Mouse (Mus musculus) embryonic facial prominence, embryonic 14.5 days (tissue): ENCODE data around the gene Dram2. TPM values are rescaled to one million over a fixed set of nuclear protein-coding genes. Genes with fewer than 3 reads are reported as not detected.

Experiments
- ATAC-seq: fragments of 200-750 bp; cut with Nextera tagmentation; 2 replicates; pipeline ENCODE4 v1.8.0; 2017; ENCODE audit warnings: low read depth, moderate number of reproducible peaks, moderate TSS enrichment
- DNase-seq: peaks from one replicate; pipeline ENCODE4 v3.0.0-alpha.2; 2015; ENCODE audit warnings: low spot score
- H3K27ac ChIP-seq: fragments of 300-500 bp; sonication (generic); replicated peaks from 2 replicates; pipeline ENCODE4 v1.5.1; 2014; ENCODE audit warnings: low read depth, mild to moderate bottlenecking, low read length, moderate library complexity
- H3K27me3 ChIP-seq: fragments of 300-500 bp; sonication (generic); replicated peaks from 2 replicates; pipeline ENCODE4 v1.6.1; 2014; ENCODE audit warnings: low read length; ENCODE audit not compliant: control insufficient read depth, insufficient read depth
- H3K36me3 ChIP-seq: fragments of 300-500 bp; sonication (generic); 2 replicates; pipeline ENCODE4 v1.6.1; 2014; ENCODE audit warnings: low read length, mixed read lengths; ENCODE audit not compliant: control insufficient read depth, insufficient read depth
- H3K4me1 ChIP-seq: fragments of 300-500 bp; sonication (generic); 2 replicates; pipeline ENCODE4 v1.6.1; 2014; ENCODE audit warnings: antibody characterized with exemption, low read length; ENCODE audit not compliant: control insufficient read depth, insufficient read depth
- H3K4me2 ChIP-seq: fragments of 300-500 bp; sonication (generic); 2 replicates; pipeline ENCODE4 v1.6.1; 2014; ENCODE audit warnings: low read depth, mild to moderate bottlenecking, low read length, moderate library complexity, mixed read lengths
- H3K4me3 ChIP-seq: fragments of 300-500 bp; sonication (generic); 2 replicates; pipeline ENCODE4 v1.5.1; 2014; ENCODE audit warnings: low read depth, mild to moderate bottlenecking, low read length
- H3K9ac ChIP-seq: fragments of 300-500 bp; sonication (generic); 2 replicates; pipeline ENCODE4 v1.6.1; 2014; ENCODE audit warnings: low read depth, mild to moderate bottlenecking, low read length, moderate library complexity, mixed read lengths
- H3K9me3 ChIP-seq: fragments of 300-500 bp; sonication (generic); 2 replicates; pipeline ENCODE4 v1.6.1; 2016; ENCODE audit warnings: low read length; ENCODE audit not compliant: control insufficient read depth
- WGBS: fragments of 180-500 bp; shearing (Covaris S2); extraction: QIAGEN DNeasy Blood & Tissue Kit; methylation state at CpG from one replicate; pipeline ENCODE4 v1.1.7; 2014; 5-methylcytosine and 5-hydroxymethylcytosine counted together
- polyA plus RNA-seq: library from polyadenylated mRNA; unstranded; fragments of >200 nt; fragmentation: Nextera tagmentation; extraction: Ambion mirVana; gene quantifications from 2 replicates; pipeline ENCODE4 v1.2.1, GENCODE M21; 2014

Dram2 gene
- 67.1 and 69.9 TPM in 2 replicates for polyA plus RNA-seq

GRCm38 (mm10) chr3:106547171-106547923 lies at the start of gene Dram2, which contains the start of gene Cept1:
Gene Dram2 (plus strand): TSS chr3:106547798.
Gene Cept1 (minus strand): TSS chr3:106547802.
- Histone ChIP-seq H3K4me3 (peak within 1 kb of the TSS; percentile 90), H3K9ac (peak within 1 kb of the TSS; percentile 93), H3K4me1 (peaks cover 12% of the 10 kb centered on the region), H3K4me2 (peak within 1 kb of the TSS; percentile 71), H3K36me3 (peaks cover 4% of the 10 kb centered on the region; the same call in 1 of the 2 replicates), H3K27me3 (no peaks in the 10 kb centered on the region), H3K27ac (peak within 1 kb of the TSS; percentile 99), H3K9me3 (no peaks in the 10 kb centered on the region)
- ATAC-seq (peak; percentile 97), DNase-seq (peak; percentile 99)
- WGBS, result under 1% methylated on average over 33 of the region's 63 CpGs

GRCm38 (mm10) chr3:106500510-106500909 lies 47.1 kb upstream of the Dram2 start:
- Histone ChIP-seq H3K9me3 (no peaks in the 10 kb centered on the region), H3K27ac (no peak overlapping the region), H3K9ac (no peak overlapping the region), H3K4me3 (no peak overlapping the region), H3K36me3 (peaks cover 44% of the 10 kb centered on the region), H3K4me1 (no peaks in the 10 kb centered on the region), H3K4me2 (no peak overlapping the region), H3K27me3 (no peaks in the 10 kb centered on the region)
- no peak for DNase-seq
- ATAC-seq, result no peak
- WGBS, result 83% methylated on average over 2 of the region's 2 CpGs

GRCm38 (mm10) chr3:106502892-106503291 lies 44.7 kb upstream of the Dram2 start:
- ATAC-seq (no peak), DNase-seq (no peak)
- 88% methylated on average over 2 of the region's 2 CpGs for WGBS

GRCm38 (mm10) chr3:106510669-106511068 lies 36.9 kb upstream of the Dram2 start:
- no peak for ATAC-seq
- 84% methylated on average over 1 of the region's 1 CpGs for WGBS
- Histone ChIP-seq H3K9ac (no peak overlapping the region), H3K36me3 (0 out of 2 replicates have a peak, but pooled peaks cover 5% of the 10 kb centered on the region), H3K4me1 (no peaks in the 10 kb centered on the region), H3K27ac (no peak overlapping the region), H3K4me3 (no peak overlapping the region), H3K4me2 (no peak overlapping the region), H3K27me3 (no peaks in the 10 kb centered on the region), H3K9me3 (no peaks in the 10 kb centered on the region)
- DNase-seq, result no peak

More at GRCm38 (mm10) chr3:106502892-106503291, 44.7 kb upstream of the Dram2 start:
- Histone ChIP-seq H3K4me3 (no peak overlapping the region), H3K4me1 (no peaks in the 10 kb centered on the region), H3K9me3 (no peaks in the 10 kb centered on the region), H3K27me3 (no peaks in the 10 kb centered on the region), H3K4me2 (no peak overlapping the region), H3K9ac (no peak overlapping the region), H3K36me3 (peaks cover 48% of the 10 kb centered on the region), H3K27ac (no peak overlapping the region)

- Histone ChIP-seq H3K4me2 (no peak overlapping the region), H3K27ac (no peak overlapping the region), H3K4me1 (no peaks in the 10 kb centered on the region), H3K9me3 (no peaks in the 10 kb centered on the region), H3K27me3 (no peaks in the 10 kb centered on the region), H3K36me3 (no peaks in the 10 kb centered on the region), H3K9ac (no peak overlapping the region), H3K4me3 (no peak overlapping the region)
- DNase-seq, result peak; percentile 12
- WGBS, result 92% methylated on average over 6 of the region's 6 CpGs
- ATAC-seq, result no peak
These were observed 32.6 kb upstream of the Dram2 start for GRCm38 (mm10) chr3:106515016-106515415.

GRCm38 (mm10) chr3:106522730-106523129 lies 24.9 kb upstream of the Dram2 start:
- ATAC-seq (no peak), DNase-seq (no peak)
- H3K4me3 ChIP-seq, result no peak overlapping the region
- no peaks in the 10 kb centered on the region for H3K4me1 ChIP-seq
- no peak overlapping the region for H3K27ac ChIP-seq
- 97% methylated on average over 1 of the region's 1 CpGs for WGBS
- H3K4me2 ChIP-seq, result no peak overlapping the region
- 0 out of 2 replicates have a peak, but pooled peaks cover 7% of the 10 kb centered on the region for H3K36me3 ChIP-seq
- H3K9me3 ChIP-seq, result no peaks in the 10 kb centered on the region
- H3K9ac ChIP-seq, result no peak overlapping the region
- no peaks in the 10 kb centered on the region for H3K27me3 ChIP-seq

- Histone ChIP-seq H3K27ac (no peak overlapping the region), H3K4me1 (no peaks in the 10 kb centered on the region), H3K9ac (no peak overlapping the region), H3K36me3 (peaks cover 8% of the 10 kb centered on the region; the same call in 1 of the 2 replicates), H3K4me2 (no peak overlapping the region), H3K4me3 (no peak overlapping the region), H3K9me3 (no peaks in the 10 kb centered on the region), H3K27me3 (no peaks in the 10 kb centered on the region)
- no peak for DNase-seq
- ATAC-seq, result no peak
- 90% methylated on average over 2 of the region's 2 CpGs for WGBS
These were observed 21.2 kb upstream of the Dram2 start for GRCm38 (mm10) chr3:106526411-106526810.

GRCm38 (mm10) chr3:106528032-106528431 lies 19.6 kb upstream of the Dram2 start:
- Histone ChIP-seq H3K4me2 (no peak overlapping the region), H3K36me3 (peaks cover 20% of the 10 kb centered on the region; the same call in 1 of the 2 replicates), H3K27ac (no peak overlapping the region), H3K9me3 (no peaks in the 10 kb centered on the region), H3K4me3 (no peak overlapping the region), H3K4me1 (no peaks in the 10 kb centered on the region), H3K27me3 (no peaks in the 10 kb centered on the region), H3K9ac (no peak overlapping the region)
- no peak for DNase-seq
- no peak for ATAC-seq
- 91% methylated on average over 2 of the region's 2 CpGs for WGBS

GRCm38 (mm10) chr3:106533277-106533676 lies 14.3 kb upstream of the Dram2 start:
- ATAC-seq (no peak), DNase-seq (no peak)
- Histone ChIP-seq H3K4me1 (no peaks in the 10 kb centered on the region), H3K27ac (no peak overlapping the region), H3K27me3 (no peaks in the 10 kb centered on the region), H3K9ac (no peak overlapping the region), H3K4me2 (no peak overlapping the region), H3K4me3 (no peak overlapping the region), H3K9me3 (no peaks in the 10 kb centered on the region), H3K36me3 (peaks cover 35% of the 10 kb centered on the region)
- 91% methylated on average over 2 of the region's 2 CpGs for WGBS
